Mouse (Mus musculus): ENCODE measurements at regions not wholly inside any gene's neighbourhood (a gene's known extent, or its start where the extent isn't known, plus 50 kb on each side); places are given as distances from the start of the nearest gene placed in this dataset.

DNA sequence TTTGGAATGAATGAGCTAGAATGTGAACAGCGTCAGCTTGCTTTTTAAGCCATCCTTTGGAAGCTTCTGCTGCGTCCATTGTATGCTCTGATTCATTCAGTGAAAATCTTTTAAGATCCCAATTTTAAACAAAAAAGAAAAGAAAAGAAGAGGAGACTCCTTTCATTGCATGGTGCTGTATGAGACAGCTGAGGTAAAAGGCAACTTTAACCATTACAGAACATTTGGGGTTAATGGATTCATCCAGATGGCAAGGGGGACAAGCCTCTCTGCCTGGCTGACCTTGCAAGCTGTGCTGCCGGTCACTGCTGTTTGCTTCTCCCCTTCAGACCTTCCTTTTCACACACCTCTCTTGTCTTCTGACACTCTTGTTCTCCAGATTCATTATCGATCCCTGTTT is 176.0 kb upstream of the Intu start:
- TF ChIP-seq CTCF (IDR thresholded peaks at IDR 0.05; ENCODE audit: low read depth, low read length) (no peak), POLR2A (IDR thresholded peaks at IDR 0.05; ENCODE audit: borderline replicate concordance, low read depth, low read length) (no peak)
